Mouse (Mus musculus) urinary bladder, postnatal 36 days (tissue): ENCODE measurements at regions not wholly inside any gene's neighbourhood (a gene's known extent, or its start where the extent isn't known, plus 50 kb on each side); places are given as distances from the start of the nearest gene placed in this dataset.

Experiments used
- DNase-seq, 2 experiments: peaks; one replicate each; pipeline ENCODE4 v3.0.0; 2022; ENCODE audit warnings: low spot score in 2 of 2, mixed read lengths in 1 of 2

DNA sequence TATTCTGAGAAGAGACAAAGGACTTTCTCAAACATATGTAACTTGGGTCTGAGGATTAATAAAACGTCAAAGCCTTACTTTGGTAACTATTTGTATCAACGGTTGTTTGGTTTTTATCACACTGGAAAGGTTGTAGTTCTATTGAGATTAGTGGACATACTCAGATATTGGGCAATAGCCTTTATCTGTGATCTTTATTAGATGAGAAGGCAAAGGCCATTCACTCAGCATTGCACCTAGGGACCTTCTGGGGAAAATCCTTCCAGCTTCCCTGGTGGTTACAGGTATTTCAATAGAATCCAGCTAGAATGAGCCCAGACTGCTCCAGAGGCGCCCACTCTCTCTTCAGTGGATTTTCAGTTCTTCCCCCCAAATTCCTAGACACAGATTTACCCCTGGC lies 89.6 kb upstream of the Ednrb start:
- no peak for DNase-seq

DNA sequence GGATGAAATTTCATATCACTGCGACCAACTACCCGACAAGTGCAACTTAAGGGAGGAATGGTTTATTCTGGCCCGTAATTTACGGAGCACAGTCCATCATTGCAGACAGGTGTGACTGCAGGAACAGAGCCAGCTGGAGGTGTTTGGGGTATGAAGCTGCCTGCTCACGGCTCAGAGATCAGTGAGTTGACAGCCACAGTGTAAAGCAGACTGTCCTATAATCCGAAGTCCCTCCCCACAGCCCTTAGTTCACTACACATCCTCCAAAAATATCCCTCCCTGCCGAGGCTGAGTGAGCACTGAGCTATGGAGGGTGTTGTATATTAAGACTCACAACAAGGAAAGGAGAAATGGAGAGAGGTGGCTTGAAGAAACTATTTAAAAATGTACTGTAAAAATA lies 88.0 kb upstream of the Ednrb start:
- no peak for DNase-seq

GRCm38 (mm10) chr14:103929734-103930364 lies 85.6 kb upstream of the Ednrb start:
- no peak for DNase-seq

DNA sequence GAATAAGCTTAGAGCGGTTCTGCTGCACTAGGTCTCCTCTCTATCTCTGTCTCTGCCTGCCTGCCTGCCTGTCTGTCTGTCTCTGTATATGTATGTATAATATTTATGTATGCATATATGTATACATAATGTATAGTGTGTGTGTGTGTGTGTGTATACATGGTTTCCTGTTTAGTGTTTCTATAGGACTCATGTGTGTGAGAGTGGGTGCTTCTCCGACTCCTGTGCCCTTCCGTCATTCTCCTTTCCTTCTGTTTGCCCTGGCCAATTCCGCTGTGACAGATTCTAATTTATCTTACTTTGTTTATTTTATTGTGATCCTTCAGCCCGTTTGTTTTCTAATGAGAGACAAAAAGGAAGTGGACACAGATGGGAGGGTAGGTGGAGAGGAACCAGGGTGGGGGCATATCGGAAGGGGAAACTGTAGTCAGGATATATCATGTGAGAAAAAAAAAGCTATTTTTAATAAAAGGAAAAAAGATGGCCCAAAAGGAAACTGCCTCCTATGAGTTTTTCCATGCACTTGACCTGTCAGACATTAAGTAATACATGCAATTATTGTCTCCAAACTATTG lies 85.0 kb upstream of the Ednrb start:
- no peak for DNase-seq

GRCm38 (mm10) chr14:103920169-103920568 lies 76.0 kb upstream of the Ednrb start:
- DNase-seq, result no peak

GRCm38 (mm10) chr14:103919380-103919779 lies 75.2 kb upstream of the Ednrb start:
- DNase-seq, result no peak

DNA sequence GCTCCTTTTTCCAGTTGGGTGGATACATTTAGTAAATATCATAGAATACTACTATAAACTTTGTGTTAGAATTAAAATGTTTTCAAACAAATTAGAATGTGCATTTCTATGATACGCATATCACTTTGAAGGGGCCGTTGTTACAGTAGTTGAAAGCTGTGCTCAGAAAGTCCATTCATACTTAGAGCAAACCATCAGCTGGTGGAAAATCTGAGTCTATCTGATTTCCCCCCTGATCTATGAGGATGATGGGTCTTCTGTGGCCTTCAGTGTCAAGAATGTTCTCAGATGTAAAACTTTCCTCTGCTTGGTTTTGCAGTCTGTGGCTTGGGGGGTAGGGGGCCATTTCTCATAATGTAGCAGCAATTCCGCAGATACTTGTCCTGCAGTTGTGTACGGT lies 69.3 kb upstream of the Ednrb start:
- DNase-seq, result no peak

GRCm38 (mm10) chr14:103911707-103912106 lies 67.5 kb upstream of the Ednrb start:
- no peak for DNase-seq

- no peak for DNase-seq
These were observed 67.1 kb upstream of the Ednrb start for GRCm38 (mm10) chr14:103911280-103911679.

DNA sequence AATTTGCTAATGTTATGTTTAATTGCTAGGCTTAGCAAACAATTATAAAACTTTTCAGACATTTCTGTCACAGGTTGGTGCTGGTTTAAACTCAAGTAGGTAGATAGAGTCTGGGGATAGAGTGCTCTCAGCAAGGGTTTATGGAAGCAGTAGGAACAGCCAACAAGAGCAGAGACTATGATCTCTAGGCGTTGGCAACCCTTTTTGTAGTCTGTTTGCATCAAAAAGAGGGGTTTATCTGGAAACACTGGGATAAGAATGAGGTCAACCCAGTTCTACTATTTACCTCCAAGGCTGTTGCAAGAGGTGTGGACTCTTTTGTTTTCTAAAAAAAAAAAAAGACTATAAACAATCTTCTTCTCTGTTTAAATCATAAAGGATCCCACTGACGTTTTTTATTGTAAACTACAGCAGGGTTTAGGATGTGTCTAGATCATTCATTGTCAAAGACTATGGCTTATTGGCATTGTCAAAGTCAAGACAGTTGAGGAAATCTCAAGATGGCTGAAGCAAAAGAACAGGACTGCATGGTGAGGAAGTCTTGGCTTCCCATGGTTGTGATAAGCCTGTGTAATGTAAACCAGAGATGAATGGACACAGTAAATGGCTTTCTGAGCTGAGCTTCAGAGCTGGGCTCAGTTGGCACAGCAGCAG lies 62.3 kb upstream of the Ednrb start:
- DNase-seq, result no peak

- no peak for DNase-seq
These were observed 56.6 kb upstream of the Ednrb start for GRCm38 (mm10) chr14:103900817-103901216.

DNA sequence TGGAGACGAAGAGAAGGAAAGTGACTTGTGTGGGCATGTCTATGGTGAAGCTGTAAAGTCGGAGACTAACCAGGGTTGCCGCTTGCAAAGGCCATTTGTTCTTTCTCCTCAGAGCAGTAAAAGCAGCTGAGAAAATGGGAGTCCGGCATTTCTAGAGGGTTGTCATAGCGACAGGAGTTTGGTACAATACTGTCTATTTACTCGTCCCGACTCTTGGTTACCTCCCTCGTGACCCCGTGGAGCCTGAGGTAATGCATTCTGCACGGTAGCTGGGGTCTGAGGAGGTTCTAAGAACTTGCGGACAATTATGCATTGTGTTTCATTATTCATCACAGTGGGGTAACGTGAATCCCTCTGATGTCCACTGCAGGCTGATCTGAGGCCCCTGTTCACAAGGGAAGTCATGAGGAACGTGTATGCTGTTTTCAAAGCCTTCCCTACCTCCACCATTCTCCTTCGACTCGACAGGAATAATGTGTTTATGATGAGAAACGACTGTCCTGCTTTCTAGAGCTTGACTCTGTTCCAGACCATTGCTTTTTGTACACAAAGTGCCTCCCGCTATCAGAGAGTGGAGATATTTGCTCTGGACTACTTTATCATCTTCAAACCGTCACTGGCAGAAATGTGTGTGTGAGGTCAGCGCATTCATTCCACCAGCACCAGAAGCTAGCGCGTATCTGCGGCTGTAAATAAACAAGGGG lies 55.1 kb upstream of the Ednrb start:
- no peak for DNase-seq

DNA sequence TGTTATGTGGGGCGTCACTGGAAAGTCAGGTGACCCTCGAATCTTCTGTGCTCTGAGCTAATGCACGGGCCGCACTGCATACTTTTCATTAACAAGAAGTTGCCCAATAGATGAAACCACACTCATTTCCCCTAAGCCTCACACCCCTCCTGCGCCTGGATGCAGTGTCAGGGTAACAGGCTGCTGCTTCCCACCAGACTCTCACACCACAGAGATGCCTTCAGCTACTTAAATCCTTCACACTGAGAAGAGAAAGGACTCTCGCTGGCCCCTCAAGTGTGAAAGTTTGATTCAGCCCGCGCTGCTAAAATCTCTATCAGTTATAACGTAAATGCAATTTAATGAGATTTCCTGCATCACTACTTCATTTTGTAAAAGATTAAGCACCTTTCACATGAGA lies 54.5 kb upstream of the Ednrb start:
- DNase-seq, result no peak

DNA sequence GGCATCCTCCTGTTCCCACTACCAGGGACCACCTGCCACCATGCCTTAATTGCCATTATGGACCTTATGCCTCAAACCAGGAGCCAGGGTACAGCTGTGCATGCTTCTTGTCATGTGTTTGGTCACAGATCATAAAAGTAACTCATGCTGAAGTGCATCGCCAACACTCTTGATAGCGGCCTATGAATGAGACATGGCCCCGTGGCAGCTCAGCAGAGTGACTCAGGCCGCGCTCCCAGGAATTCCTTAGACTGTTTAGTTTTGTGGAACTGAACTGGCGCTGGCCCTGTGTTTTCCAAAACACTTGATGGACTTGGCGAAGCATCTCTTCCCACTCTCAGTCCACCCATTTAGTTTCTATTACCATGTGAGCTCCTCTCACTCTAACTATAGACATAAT lies 51.1 kb upstream of the Ednrb start:
- no peak for DNase-seq
